Mouse (Mus musculus) cerebellum, adult 11-12 months (tissue): ENCODE results near the gene Psen1.
A peak's percentile ranks its signal among the peaks of the same experiment; 100 is the strongest.

Experiments used
- DNase-seq: peaks from one replicate; pipeline ENCODE4 v3.0.0; 2022

Gene Psen1

GRCm38 (mm10) chr12:83687934-83688315, at the start of gene Psen1:
TSS of gene Psen1 (plus strand) at chr12:83688152.
- peak; percentile 92 for DNase-seq

- DNase-seq: no peak
These were observed 46.7 kb upstream of the Psen1 start for GRCm38 (mm10) chr12:83641233-83641632.

DNA sequence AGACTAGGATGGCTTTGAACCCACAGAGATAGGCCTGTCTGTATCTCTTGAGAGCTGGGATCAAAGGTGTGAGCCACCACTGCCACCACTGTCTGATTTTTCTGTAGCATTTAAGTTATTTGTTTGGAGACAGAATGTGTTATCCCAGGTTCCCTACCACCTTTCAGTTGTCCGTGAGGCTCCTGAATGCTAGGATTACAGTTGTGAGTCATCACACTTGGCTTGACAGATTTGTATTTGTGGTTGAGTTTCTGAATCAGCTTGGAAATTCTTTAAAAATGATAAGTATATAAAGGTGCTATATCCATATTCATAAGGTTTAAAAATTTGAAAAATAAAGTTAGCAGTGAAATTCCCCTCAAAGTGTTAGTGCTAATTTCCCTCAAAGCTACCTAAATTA, 44.8 kb upstream of the Psen1 start:
- DNase-seq: no peak

- DNase-seq: no peak
These were observed 37.6 kb upstream of the Psen1 start for GRCm38 (mm10) chr12:83650346-83650745.

GRCm38 (mm10) chr12:83651414-83651813, 36.5 kb upstream of the Psen1 start:
- DNase-seq: no peak

DNA sequence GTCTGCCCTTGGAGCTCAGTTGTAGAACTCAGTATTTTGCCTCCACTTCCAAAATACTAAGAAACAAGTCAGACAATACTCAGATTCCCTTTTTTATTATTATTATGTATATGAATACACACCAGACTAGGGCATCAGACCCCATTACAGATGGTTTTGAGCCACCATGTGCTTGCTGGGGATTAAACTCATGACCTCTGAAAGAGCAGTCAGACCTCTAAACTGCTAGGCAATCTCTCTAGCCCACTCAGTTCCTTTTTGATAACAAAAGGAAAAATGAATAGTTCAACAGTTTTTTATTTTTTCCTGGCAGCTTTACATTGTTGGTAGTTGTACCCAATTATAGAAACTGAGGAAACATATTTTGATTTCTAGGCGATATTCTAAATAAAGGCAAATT, 2.5 kb upstream of the Psen1 start:
- DNase-seq: no peak

- DNase-seq: no peak
These were observed 1.2 kb upstream of the Psen1 start for GRCm38 (mm10) chr12:83686575-83687350.

DNA sequence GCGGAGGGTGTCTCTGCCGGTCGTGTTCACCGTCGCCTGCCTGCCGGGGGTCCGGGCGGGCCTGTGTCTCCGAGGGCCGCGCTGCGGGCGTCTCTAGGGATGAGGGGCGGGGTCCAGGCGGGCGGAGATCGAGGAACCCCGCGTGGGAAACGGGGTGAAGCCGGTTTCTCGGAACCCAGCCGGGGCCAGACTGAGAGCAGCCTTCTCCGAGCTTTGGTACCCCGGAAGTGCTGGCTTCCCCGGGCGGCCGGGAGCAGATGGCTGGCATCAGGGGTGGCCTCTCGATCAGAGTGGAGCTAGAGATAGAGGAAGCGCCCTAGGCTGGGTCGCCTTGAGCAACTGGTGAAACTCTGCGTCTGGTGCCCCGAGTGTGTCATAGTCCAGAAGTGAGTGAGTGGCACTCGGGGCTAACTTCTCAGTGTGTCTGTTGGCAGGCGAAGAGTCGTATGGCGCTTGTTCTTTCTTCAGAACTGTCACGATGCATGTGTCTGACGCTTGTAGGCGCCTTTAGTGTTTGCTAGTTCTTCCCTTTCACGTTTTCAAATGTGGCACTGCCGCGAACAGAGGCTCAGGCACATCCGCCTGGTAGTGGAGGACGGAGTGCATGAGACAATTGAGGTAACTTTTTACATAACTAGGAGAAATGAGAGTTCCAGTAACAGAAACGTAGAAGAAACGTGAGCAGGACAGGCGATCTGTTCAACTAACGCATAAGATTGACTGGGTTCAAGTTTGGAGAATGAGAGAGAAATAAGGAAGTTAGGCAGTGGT, 549 bp downstream of the Psen1 start:
- DNase-seq: no peak

- no peak for DNase-seq
These were observed 1.1 kb downstream of the Psen1 start for GRCm38 (mm10) chr12:83689087-83689432.

DNA sequence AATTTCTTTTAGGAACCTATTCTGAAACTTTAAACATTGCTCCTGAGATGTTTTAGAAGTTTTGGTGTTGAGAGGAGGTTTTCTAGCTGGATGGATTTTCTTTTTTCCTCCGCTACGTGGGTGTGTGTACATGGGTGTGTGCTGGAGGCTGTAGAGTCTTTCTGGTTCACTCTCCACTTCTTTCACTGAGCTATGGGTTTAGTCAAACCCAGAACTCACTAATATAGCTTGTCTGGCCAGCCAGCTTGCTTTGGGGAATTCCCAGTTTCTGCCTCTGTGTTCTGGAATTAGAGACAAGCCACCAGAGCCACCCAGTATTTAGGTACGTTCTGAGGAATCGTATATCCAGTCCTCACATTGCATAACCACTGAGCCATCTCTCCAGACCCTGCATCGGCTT, 6.1 kb downstream of the Psen1 start:
- no peak for DNase-seq

DNA sequence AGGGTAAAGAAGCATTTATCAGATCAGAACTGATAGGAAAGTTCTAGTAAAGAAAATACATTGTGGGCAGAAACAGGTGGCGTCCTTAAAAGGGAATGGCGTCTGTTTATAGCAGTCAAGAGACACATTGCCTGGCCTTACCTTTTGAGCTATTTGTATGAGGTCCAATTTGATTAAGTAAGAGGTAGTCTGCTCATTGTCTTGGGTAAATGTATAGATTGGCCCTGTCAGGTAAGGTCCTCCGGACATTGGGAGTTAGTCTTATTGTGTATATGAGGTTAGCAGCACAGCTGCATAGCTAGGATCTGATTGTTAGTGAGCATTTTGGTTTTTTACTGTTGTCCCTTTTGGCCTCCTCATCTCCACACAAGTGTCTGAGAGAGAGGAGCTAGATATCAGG, 6.7 kb downstream of the Psen1 start:
- DNase-seq: no peak

- no peak for DNase-seq
These were observed 10.7 kb downstream of the Psen1 start for GRCm38 (mm10) chr12:83698637-83699036.

- DNase-seq: no peak
These were observed 13.7 kb downstream of the Psen1 start for GRCm38 (mm10) chr12:83701608-83702007.

GRCm38 (mm10) chr12:83702796-83703195, 14.8 kb downstream of the Psen1 start:
- DNase-seq: no peak

DNA sequence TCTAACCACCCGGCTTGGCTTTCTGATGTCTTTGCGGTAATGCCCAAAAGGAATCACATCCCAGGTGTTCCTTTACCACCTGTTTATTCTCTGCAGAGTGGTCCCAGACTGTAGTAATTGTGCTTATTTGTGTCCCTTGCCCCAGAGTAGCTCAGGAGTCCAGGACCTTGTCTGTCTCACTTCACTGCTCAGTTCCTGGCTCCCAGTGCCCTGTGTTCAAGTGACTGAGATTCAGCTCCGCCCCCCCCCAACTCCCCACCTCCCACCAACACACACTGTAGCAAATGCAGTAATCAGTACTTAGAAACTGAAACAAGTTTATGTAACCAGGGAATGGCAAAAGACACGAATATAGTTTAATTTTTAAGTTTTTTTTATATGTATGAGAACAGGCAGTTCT, 19.0 kb downstream of the Psen1 start:
- DNase-seq: no peak

DNA sequence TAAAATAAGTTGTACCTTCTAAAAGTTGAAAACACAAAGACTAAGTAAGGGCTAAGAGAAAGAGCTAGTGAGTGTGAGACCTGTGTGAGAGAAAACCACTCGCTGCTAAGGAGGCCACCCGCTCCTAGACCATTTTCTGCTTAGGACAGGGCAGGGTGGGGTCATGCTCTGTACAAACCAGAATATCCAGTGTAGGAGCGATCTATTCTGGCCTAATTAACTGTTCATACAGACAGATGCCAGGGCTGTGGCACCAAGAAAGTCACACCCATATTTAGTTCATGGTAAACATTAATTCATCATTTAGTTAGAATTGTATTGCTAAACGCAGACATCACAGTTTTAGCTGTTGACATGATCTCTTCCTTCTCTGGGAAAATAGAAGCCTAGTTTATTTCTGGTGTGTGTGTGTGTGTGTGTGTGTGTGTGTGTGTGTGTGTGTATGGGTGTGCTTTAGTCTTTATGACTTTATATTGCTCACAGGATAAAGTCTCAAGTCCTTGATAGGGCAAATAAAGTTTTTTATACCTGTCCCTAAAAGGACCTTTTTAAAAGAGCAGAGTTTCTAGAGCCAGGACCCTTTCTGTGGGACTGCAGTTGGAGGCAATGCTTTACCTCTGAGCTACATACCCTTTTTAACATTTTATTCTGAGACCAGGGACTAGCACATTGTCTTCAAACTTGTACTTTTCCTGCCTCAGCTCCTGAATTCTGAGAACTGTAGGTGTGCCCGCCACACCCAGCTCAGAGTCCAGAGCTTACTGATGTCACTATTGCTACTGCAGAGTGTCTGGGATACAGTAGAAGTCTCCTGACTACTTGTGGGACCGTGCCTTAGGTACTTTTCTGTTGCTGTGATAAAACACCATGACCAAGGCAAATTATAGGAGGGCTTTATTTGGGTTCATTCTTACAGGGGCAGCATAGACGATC, 20.5 kb downstream of the Psen1 start:
- no peak for DNase-seq

DNA sequence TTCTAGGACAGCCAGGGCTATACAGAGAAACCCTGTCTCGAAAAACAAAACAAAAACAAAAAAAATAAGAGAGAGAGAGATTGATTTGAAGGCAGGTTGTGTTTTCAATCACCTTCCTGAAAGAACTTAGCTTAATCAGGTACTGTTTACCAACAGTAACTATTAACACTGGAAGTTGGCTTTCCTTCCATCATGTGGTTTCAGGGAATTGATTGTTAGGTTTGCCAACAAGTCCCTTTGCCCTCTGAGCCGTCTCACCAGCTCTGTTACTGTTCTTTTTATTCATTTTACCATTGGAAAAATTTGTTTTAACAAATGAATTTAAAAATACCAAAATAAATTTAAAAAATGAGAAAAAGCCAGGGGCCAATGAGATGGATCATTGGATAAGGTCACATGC, 22.0 kb downstream of the Psen1 start:
- no peak for DNase-seq

- DNase-seq: no peak
These were observed 25.8 kb downstream of the Psen1 start for GRCm38 (mm10) chr12:83713749-83714148.

DNA sequence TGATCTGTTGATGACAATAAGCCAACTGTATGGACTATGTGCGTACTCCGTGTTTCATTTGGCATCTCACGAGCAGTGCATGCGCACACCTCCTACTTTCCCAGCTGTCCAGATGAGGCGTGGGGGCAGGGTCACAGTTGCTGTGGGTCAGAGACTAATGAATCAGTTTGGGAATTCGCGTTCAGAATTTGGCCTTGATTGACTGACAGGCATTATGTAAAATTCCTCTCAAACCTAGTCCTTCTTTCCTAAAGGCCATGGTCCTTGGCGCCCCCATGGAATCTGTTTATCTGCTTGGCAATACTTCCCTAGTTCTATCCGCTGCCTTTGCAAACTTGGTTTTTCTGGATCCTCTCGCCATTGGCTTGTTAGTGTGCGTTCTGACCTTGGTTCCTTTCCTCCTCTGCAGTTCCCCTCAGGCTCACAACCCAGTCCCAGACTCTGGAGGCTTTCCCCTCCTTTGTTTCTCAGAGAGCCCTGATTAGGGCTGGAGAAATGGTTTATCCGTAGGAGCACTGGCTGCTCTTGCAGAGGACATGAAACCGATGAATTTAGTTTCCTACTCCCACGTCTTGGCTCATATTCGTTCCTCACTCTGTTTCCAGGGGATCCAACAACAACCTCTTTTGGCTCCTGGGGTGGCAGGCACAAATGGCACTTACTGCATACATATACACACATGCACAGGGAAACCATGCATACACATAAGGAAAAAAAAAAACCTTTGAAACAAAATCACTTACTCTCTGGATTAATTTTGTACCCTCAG, 28.6 kb downstream of the Psen1 start:
- DNase-seq: no peak

GRCm38 (mm10) chr12:83719431-83719830, 31.5 kb downstream of the Psen1 start:
- no peak for DNase-seq

DNA sequence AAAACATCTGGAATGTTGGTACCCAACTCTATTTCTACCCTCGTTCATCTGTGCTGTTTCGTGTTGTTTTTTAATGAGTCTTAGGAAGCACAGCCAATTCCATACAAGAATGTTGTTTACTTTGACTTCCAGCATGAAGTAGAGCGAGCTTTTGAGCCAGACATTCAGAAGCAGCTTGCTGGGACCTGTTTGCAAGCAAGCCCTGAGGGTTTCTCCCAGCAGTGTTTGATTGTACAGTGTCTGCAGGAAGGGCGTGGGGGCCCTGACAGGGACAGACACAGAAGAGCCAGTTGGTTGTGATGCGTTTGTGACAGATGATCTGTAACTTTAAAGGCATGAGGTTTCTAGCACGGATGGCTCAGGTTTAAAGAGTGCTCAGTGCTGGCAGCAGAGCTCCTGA, 33.3 kb downstream of the Psen1 start:
- DNase-seq: no peak

- DNase-seq: no peak
These were observed 35.1 kb downstream of the Psen1 start for GRCm38 (mm10) chr12:83723037-83723436.
